Comparison of ENCODE assay signal across 9 mouse cellular contexts in genomic region chr11:117238169-117238568, GRCm38 (mm10). TPM values are rescaled to one million over a fixed set of nuclear protein-coding genes. Genes with fewer than 3 reads are reported as not detected.
DNase-seq lines count a peak whose midpoint lies in the region; ATAC-seq and TF ChIP-seq lines count a peak whose summit lies in the region.
"Had no signal": no experiment of that assay in that cellular context is flagged by ENCODE, and none has a peak within 500 bp of the region (broad histone marks: within the 10 kb centered on the region; RNA-seq: fewer than 3 reads in every experiment).

No protein-coding gene starts in this region.

- no peaks in the 10 kb centered on the region for H3K9me3 ChIP-seq in ES-E14 (ENCODE audit: control insufficient read depth, insufficient read depth, low read depth, low read length)
- H3K9me3 ChIP-seq in forebrain, embryonic 16.5 days (ENCODE audit: control insufficient read depth, low read length) = no peaks in the 10 kb centered on the region
- H3K9me3 ChIP-seq in lung, postnatal 0 days (ENCODE audit: low read length) = no peaks in the 10 kb centered on the region
- H3K9me3 ChIP-seq: limb, embryonic 15.5 days had no signal

- peak; percentile 96 for TF ChIP-seq CTCF in layer of hippocampus, adult 2 months (conservative IDR thresholded peaks at IDR 0.05)
- TF ChIP-seq CTCF in lung, postnatal 0 days (IDR thresholded peaks at IDR 0.05) = peak; percentile 97

- DNase-seq in ES-E14 (ENCODE audit: low read depth, low spot score) = peak; percentile 77
- peak; percentile 75 for DNase-seq in cerebellum, adult 11 months
- peak; percentile 87 to 97 for DNase-seq in layer of hippocampus, adult 2 months (ENCODE audit: low spot score in 2 of 2)
- peak; percentile 90 for DNase-seq in lung, postnatal 0 days (ENCODE audit: low spot score)
- peak; percentile 89 for DNase-seq in ovary, postnatal 36 days (ENCODE audit: low spot score)
- DNase-seq in thymus, postnatal 14 days = peak; percentile 96

- no peak overlapping the region for H3K4me2 ChIP-seq in forebrain, embryonic 16.5 days (ENCODE audit: low read length)
- H3K4me2 ChIP-seq in lung, postnatal 0 days (replicated peaks; ENCODE audit: low read depth, low read length) = no peak overlapping the region
- H3K4me2 ChIP-seq: limb, embryonic 15.5 days had no signal

- H3K27ac ChIP-seq in ES-E14 (ENCODE audit: insufficient read depth, low read depth, low read length, poor library complexity, severe bottlenecking) = no peak overlapping the region
- no peak overlapping the region for H3K27ac ChIP-seq in forebrain, embryonic 16.5 days (ENCODE audit: low read length)
- H3K27ac ChIP-seq in layer of hippocampus, adult 2 months = no peak overlapping the region
- no peak overlapping the region for H3K27ac ChIP-seq in lung, postnatal 0 days (ENCODE audit: low read length)
- H3K27ac ChIP-seq: limb, embryonic 15.5 days had no signal

- no peaks in the 10 kb centered on the region for H3K36me3 ChIP-seq in ES-E14 (ENCODE audit: control insufficient read depth, insufficient read depth, low read length, poor library complexity, severe bottlenecking)
- H3K36me3 ChIP-seq in forebrain, embryonic 16.5 days (ENCODE audit: control insufficient read depth, insufficient read depth) = no peaks in the 10 kb centered on the region
- no peaks in the 10 kb centered on the region for H3K36me3 ChIP-seq in lung, postnatal 0 days (ENCODE audit: insufficient read depth, low read length)

- ATAC-seq in forebrain, embryonic 16.5 days = peak; percentile 90
- ATAC-seq in hematopoietic stem cell, adult 5-6 weeks (replicated peaks in 1 of 2; ENCODE audit: insufficient read depth in 1 of 2, low FRiP score in 2 of 2, low TSS enrichment in 1 of 2, low read depth in 1 of 2, poor library complexity in 2 of 2, severe bottlenecking in 2 of 2) = peak; percentile 47 to 68; a peak in 3 of 4 replicates
- ATAC-seq in lung, postnatal 0 days = peak; percentile 35

- H3K9ac ChIP-seq in ES-E14 (ENCODE audit: insufficient read depth, low read depth, low read length, poor library complexity, severe bottlenecking) = no peak overlapping the region
- no peak overlapping the region for H3K9ac ChIP-seq in forebrain, embryonic 16.5 days (replicated peaks; ENCODE audit: low read depth, low read length)
- H3K9ac ChIP-seq in lung, postnatal 0 days (replicated peaks; ENCODE audit: low read depth) = no peak overlapping the region
- H3K9ac ChIP-seq: limb, embryonic 15.5 days had no signal

- WGBS in forebrain, embryonic 16.5 days = 4% methylated on average over 4 of the region's 4 CpGs
- 1% methylated on average over 4 of the region's 4 CpGs for WGBS in lung, postnatal 0 days

- in situ Hi-C loops in ES-E14 (cut with MboI; ENCODE audit: low sequenced_read_pairs in 2 of 2, unreplicated experiment in 2 of 2) = no loop called here

- no peak overlapping the region for H3K4me3 ChIP-seq in ES-E14 (ENCODE audit: insufficient read depth in 1 of 2, low read depth in 1 of 2, low read length in 2 of 2, poor library complexity in 1 of 2, severe bottlenecking in 1 of 2)
- H3K4me3 ChIP-seq in forebrain, embryonic 16.5 days (replicated peaks; ENCODE audit: low read length) = no peak overlapping the region
- no peak overlapping the region for H3K4me3 ChIP-seq in layer of hippocampus, adult 2 months
- no peak overlapping the region for H3K4me3 ChIP-seq in lung, postnatal 0 days (ENCODE audit: low read depth, low read length)
- H3K4me3 ChIP-seq: limb, embryonic 15.5 days had no signal

- no peaks in the 10 kb centered on the region for H3K27me3 ChIP-seq in forebrain, embryonic 16.5 days (replicated peaks; ENCODE audit: control insufficient read depth, insufficient read depth, low read length)
- no peaks in the 10 kb centered on the region for H3K27me3 ChIP-seq in lung, postnatal 0 days (replicated peaks; ENCODE audit: insufficient read depth, low read length)
- H3K27me3 ChIP-seq: limb, embryonic 15.5 days had no signal

- TF ChIP-seq EP300 in lung, postnatal 0 days (IDR thresholded peaks at IDR 0.05) = no peak

- peaks cover 2% of the 10 kb centered on the region in 2 experiments; a peak in 1 of 4 replicates for H3K4me1 ChIP-seq in ES-E14 (ENCODE audit: control insufficient read depth in 2 of 2, insufficient read depth in 2 of 2, low read length in 2 of 2, poor library complexity in 1 of 2)
- H3K4me1 ChIP-seq in forebrain, embryonic 16.5 days (replicated peaks; ENCODE audit: control insufficient read depth, insufficient read depth, low read length) = peaks cover 10% of the 10 kb centered on the region
- H3K4me1 ChIP-seq in lung, postnatal 0 days (ENCODE audit: insufficient read depth, low read depth, low read length) = peaks cover 4% of the 10 kb centered on the region

TF ChIP-seq in ES-E14, 5 proteins besides CTCF, POLR2A, EP300 and RAD21:
- TF ChIP-seq CHD2 (IDR thresholded peaks at IDR 0.05; ENCODE audit: low read depth, low read length) = no peak
- TF ChIP-seq ZC3H11A (IDR thresholded peaks at IDR 0.05; ENCODE audit: borderline replicate concordance, low read depth, low read length) = peak; percentile 86
TF ChIP-seq in ES-E14: peak in this region for 1.

RNA-seq across cellular contexts. Expression of gene Sept9, which starts 38.7 kb away (rescaled TPM):
- total RNA-seq in ES-E14 (2012; rRNA removed) = 57.1 and 65.7 TPM in 2 replicates
- polyA plus RNA-seq in forebrain, embryonic 16.5 days (2015; fragmentation: Nextera tagmentation; extraction: Ambion mirVana) = 120 and 128 TPM in 2 replicates
- 149 and 171 TPM in 2 replicates for total RNA-seq in hematopoietic stem cell, adult 5-6 weeks (2017)
- 100 to 1,000 TPM; 102 to 114 TPM for total RNA-seq in layer of hippocampus, adult 2 months (2021)
- 52.5 and 56.1 TPM in 2 replicates for polyA plus RNA-seq in lung, postnatal 0 days (2015; fragmentation: Nextera tagmentation; extraction: Ambion mirVana)

Comparison
In these comparisons a context has a peak if more than half of its experiments do, and no peak if none do; other contexts are left out.
1. ATAC-seq: peak in every context shown above with its lines; median percentile 90 in forebrain, embryonic 16.5 days; 58 in hematopoietic stem cell, adult 5-6 weeks; 35 in lung, postnatal 0 days.